Mouse (Mus musculus): ENCODE data around the gene Clcnka.

Clcnka gene

GRCm38 (mm10) chr4:141420886-141421285 lies 22.4 kb upstream of the Clcnka start:
- DNase-seq: no peak

GRCm38 (mm10) chr4:141420192-141420829 lies 21.8 kb upstream of the Clcnka start, which contains the start of gene Hspb7:
Hspb7 (plus strand) TSS chr4:141420779.
- DNase-seq: no peak

- peak; percentile 60 for DNase-seq
Observed at GRCm38 (mm10) chr4:141419398-141420191, 21.1 kb upstream of the Clcnka start.

- peak; percentile 53 for DNase-seq
Observed at GRCm38 (mm10) chr4:141415924-141416323, 17.4 kb upstream of the Clcnka start, which contains the start of gene Clcnkb. Clcnkb (minus strand) TSS chr4:141416014.

GRCm38 (mm10) chr4:141411430-141411992 lies 13.0 kb upstream of the Clcnka start:
- peak; percentile 57 for DNase-seq

- no peak for DNase-seq
Observed at GRCm38 (mm10) chr4:141408577-141408976, 10.1 kb upstream of the Clcnka start.

GRCm38 (mm10) chr4:141406516-141407299 lies 8.2 kb upstream of the Clcnka start:
- DNase-seq: peak; percentile 71

- DNase-seq: no peak
Observed at GRCm38 (mm10) chr4:141405314-141405622, 6.7 kb upstream of the Clcnka start.

GRCm38 (mm10) chr4:141404518-141405313 lies 6.2 kb upstream of the Clcnka start:
- DNase-seq: peak; percentile 93

GRCm38 (mm10) chr4:141400171-141400570 lies 1.6 kb upstream of the Clcnka start:
- no peak for DNase-seq

- DNase-seq: no peak
Observed at GRCm38 (mm10) chr4:141397861-141398260, 663 bp downstream of the Clcnka start.

- peak; percentile 55 for DNase-seq
Observed at GRCm38 (mm10) chr4:141394751-141395150, 3.8 kb downstream of the Clcnka start.

- DNase-seq: no peak
Observed at GRCm38 (mm10) chr4:141391293-141391692, 7.2 kb downstream of the Clcnka start.

- no peak for DNase-seq
Observed at GRCm38 (mm10) chr4:141389366-141390150, 9.0 kb downstream of the Clcnka start.

- no peak for DNase-seq
Observed at GRCm38 (mm10) chr4:141387933-141388332, 10.6 kb downstream of the Clcnka start.

GRCm38 (mm10) chr4:141387093-141387784 lies 11.3 kb downstream of the Clcnka start:
- DNase-seq: peak; percentile 89

- no peak for DNase-seq
Observed at GRCm38 (mm10) chr4:141386150-141386549, 12.4 kb downstream of the Clcnka start.

- peak; percentile 72 for DNase-seq
Observed at GRCm38 (mm10) chr4:141385275-141385674, 13.2 kb downstream of the Clcnka start.

- peak; percentile 61 for DNase-seq
Observed at GRCm38 (mm10) chr4:141382406-141382805, 16.1 kb downstream of the Clcnka start.

GRCm38 (mm10) chr4:141379674-141380073 lies 18.9 kb downstream of the Clcnka start:
- no peak for DNase-seq

- no peak for DNase-seq
Observed at GRCm38 (mm10) chr4:141372426-141372825, 26.1 kb downstream of the Clcnka start.

All from kidney, postnatal 10 days (tissue).